Comparison of ENCODE assay signal across 8 mouse cellular contexts in genomic region chr13:25115429-25115881, GRCm38 (mm10). TPM values are rescaled to one million over a fixed set of nuclear protein-coding genes. Genes with fewer than 3 reads are reported as not detected.
DNase-seq lines count a peak whose midpoint lies in the region; ATAC-seq and TF ChIP-seq lines count a peak whose summit lies in the region.

No protein-coding gene starts in this region.

- no peaks in the 10 kb centered on the region for H3K36me3 ChIP-seq in forebrain, embryonic 16.5 days (ENCODE audit: control insufficient read depth, insufficient read depth)
- no peaks in the 10 kb centered on the region for H3K36me3 ChIP-seq in hindbrain, embryonic 14.5 days (replicated peaks; ENCODE audit: control insufficient read depth, insufficient read depth)
- no peaks in the 10 kb centered on the region for H3K36me3 ChIP-seq in lung, embryonic 16.5 days (ENCODE audit: control insufficient read depth, insufficient read depth, low read length)

- POLR2A ChIA-PET in Patski (lab: Charles Lee) = interaction anchor here (0.6 to 2.0 kb wide), 12 partner anchors 8 to 130 kb away, joined by 3 to 18 read pairs (median 4); partner anchors contain the start of genes Dcdc2a and Mrs2

- peak; percentile 73 for DNase-seq in Patski (ENCODE audit: low read depth, low spot score)
- DNase-seq in hindbrain, embryonic 14.5 days (ENCODE audit: low spot score) = peak; percentile 48
- DNase-seq in layer of hippocampus, postnatal 14 days (ENCODE audit: low spot score in 2 of 2) = peak; percentile 79 to 88
- DNase-seq in right cerebral cortex, adult 18-20 months = peak; percentile 82
- DNase-seq in gastrocnemius, postnatal 36 days = no peak

- peak overlapping the region; percentile 46 for H3K4me3 ChIP-seq in forebrain, embryonic 16.5 days (replicated peaks; ENCODE audit: low read length)
- H3K4me3 ChIP-seq in hindbrain, embryonic 14.5 days (replicated peaks; ENCODE audit: low read length) = peak overlapping the region; percentile 31
- peak overlapping the region; percentile 52 for H3K4me3 ChIP-seq in lung, embryonic 16.5 days (ENCODE audit: low read length)

- peak overlapping the region; percentile 48 for H3K9ac ChIP-seq in forebrain, embryonic 16.5 days (replicated peaks; ENCODE audit: low read depth, low read length)
- peak overlapping the region; percentile 24 for H3K9ac ChIP-seq in hindbrain, embryonic 14.5 days
- H3K9ac ChIP-seq in lung, embryonic 16.5 days (ENCODE audit: low read length) = peak overlapping the region; percentile 70

- no peak for TF ChIP-seq CTCF in Patski (IDR thresholded peaks at IDR 0.05)

- H3K9me3 ChIP-seq in forebrain, embryonic 16.5 days (ENCODE audit: control insufficient read depth, low read length) = no peaks in the 10 kb centered on the region
- no peaks in the 10 kb centered on the region for H3K9me3 ChIP-seq in hindbrain, embryonic 14.5 days (ENCODE audit: control insufficient read depth, low read length)
- H3K9me3 ChIP-seq in lung, embryonic 16.5 days (ENCODE audit: control insufficient read depth, low read length) = no peaks in the 10 kb centered on the region

- in situ Hi-C loops in Patski (cut with MboI; ENCODE audit: low pct_unique_long_range_greater_than_20kb) = loop anchor here (5.0 to 10.0 kb wide), 2 partner anchors 91 to 178 kb away; partner anchors contain the start of genes Aldh5a1 and Mrs2

- peak overlapping the region; percentile 63 for H3K4me2 ChIP-seq in forebrain, embryonic 16.5 days (ENCODE audit: low read length)
- peak overlapping the region; percentile 68 for H3K4me2 ChIP-seq in hindbrain, embryonic 14.5 days (replicated peaks)
- peak overlapping the region; percentile 89 for H3K4me2 ChIP-seq in lung, embryonic 16.5 days (ENCODE audit: low read depth, low read length)

- intact Hi-C loops in gastrocnemius, postnatal 36 days (cut with DNase I) = loop anchor here (5.0 kb wide), 1 partner anchor 93 kb away; the partner anchor contains the start of gene Mrs2

- no peaks in the 10 kb centered on the region for H3K27me3 ChIP-seq in Patski
- no peaks in the 10 kb centered on the region for H3K27me3 ChIP-seq in forebrain, embryonic 16.5 days (replicated peaks; ENCODE audit: control insufficient read depth, insufficient read depth, low read length)
- no peaks in the 10 kb centered on the region for H3K27me3 ChIP-seq in hindbrain, embryonic 14.5 days (ENCODE audit: control insufficient read depth, insufficient read depth, low read length)
- no peaks in the 10 kb centered on the region for H3K27me3 ChIP-seq in lung, embryonic 16.5 days (ENCODE audit: control insufficient read depth, insufficient read depth, low read depth, low read length)

- ATAC-seq in Patski = peak; percentile 93
- ATAC-seq in cerebellum, adult (ENCODE audit: insufficient number of reproducible peaks, low FRiP score, low TSS enrichment) = peak; percentile 64; the same call in 1 of the 2 replicates
- ATAC-seq in forebrain, embryonic 16.5 days = peak; percentile 95
- ATAC-seq in hindbrain, embryonic 14.5 days (ENCODE audit: low FRiP score) = peak; percentile 86
- ATAC-seq in lung, embryonic 16.5 days (ENCODE audit: low read depth) = peak; percentile 86

- H3K27ac ChIP-seq in forebrain, embryonic 16.5 days (ENCODE audit: low read length) = peak overlapping the region; percentile 61; the same call in 1 of the 2 replicates
- H3K27ac ChIP-seq in hindbrain, embryonic 14.5 days = 0 out of 2 replicates have a peak overlapping the region, but pooled peaks have one; percentile 34
- no peak overlapping the region for H3K27ac ChIP-seq in lung, embryonic 16.5 days (ENCODE audit: low read length)

- 0 out of 2 replicates have a peak, but pooled peaks cover 9% of the 10 kb centered on the region for H3K4me1 ChIP-seq in forebrain, embryonic 16.5 days (replicated peaks; ENCODE audit: control insufficient read depth, insufficient read depth, low read length)
- H3K4me1 ChIP-seq in hindbrain, embryonic 14.5 days (replicated peaks; ENCODE audit: control insufficient read depth, insufficient read depth, low read length) = no peaks in the 10 kb centered on the region
- H3K4me1 ChIP-seq in lung, embryonic 16.5 days (replicated peaks; ENCODE audit: control insufficient read depth, insufficient read depth, low read length) = no peaks in the 10 kb centered on the region; the same call in 1 of the 2 replicates

- CTCF ChIA-PET in Patski (lab: Charles Lee) = interaction anchor here (0.8 to 2.5 kb wide), 16 partner anchors 25 to 176 kb away, joined by 3 to 15 read pairs (median 4); partner anchors contain the start of genes Dcdc2a and Mrs2

- 18% methylated on average over 12 of the region's 12 CpGs for WGBS in forebrain, embryonic 16.5 days
- WGBS in hindbrain, embryonic 14.5 days = 15% methylated on average over 12 of the region's 12 CpGs
- 28% methylated on average over 12 of the region's 12 CpGs for WGBS in lung, embryonic 16.5 days

RNA-seq across cellular contexts. Expression of gene Dcdc2a, which starts 59.7 kb away (rescaled TPM):
- 296 TPM for polyA plus RNA-seq in Patski (2021)
- polyA plus RNA-seq in forebrain, embryonic 16.5 days (2015; fragmentation: Nextera tagmentation; extraction: Ambion mirVana) = 1.4 and 1.9 TPM in 2 replicates
- polyA plus RNA-seq in hindbrain, embryonic 14.5 days (2014; fragmentation: Nextera tagmentation; extraction: Ambion mirVana) = 3.9 TPM in 2 replicates
- 10 to 100 TPM in 1 of 2 experiments, 1 to 10 TPM in 1; 9.5 to 10.4 TPM for total RNA-seq in layer of hippocampus, postnatal 14 days (2021)
- polyA plus RNA-seq in lung, embryonic 16.5 days (2015; fragmentation: Nextera tagmentation; extraction: Ambion mirVana) = 3.6 and 3.7 TPM in 2 replicates
- under 1 TPM; 0.41 to 0.67 TPM for total RNA-seq in gastrocnemius, postnatal 36 days (2021)

Comparison
In these comparisons a context has a peak if more than half of its experiments do, and no peak if none do; other contexts are left out.
1. DNase-seq: peak in Patski (single experiment), hindbrain, embryonic 14.5 days (single experiment), layer of hippocampus, postnatal 14 days (2 of 2) and right cerebral cortex, adult 18-20 months (single experiment); none in gastrocnemius, postnatal 36 days (0 of 2).
2. RNA of gene Dcdc2a, which starts 59.7 kb away (polyA plus RNA-seq): 296 TPM in Patski (single experiment); 3.9 TPM in hindbrain, embryonic 14.5 days, 3.6 to 3.7 TPM in lung, embryonic 16.5 days and 1.4 to 1.9 TPM in forebrain, embryonic 16.5 days; every median in the first group is over 10 times any median in the second.
3. Peak in every context shown above with its lines, with median percentiles within 50 percentile points of each other: ATAC-seq, H3K4me2 ChIP-seq, H3K4me3 ChIP-seq and H3K9ac ChIP-seq.